Mouse (Mus musculus): ENCODE measurements at regions not wholly inside any gene's neighbourhood (a gene's known extent, or its start where the extent isn't known, plus 50 kb on each side); places are given as distances from the start of the nearest gene placed in this dataset.

DNA sequence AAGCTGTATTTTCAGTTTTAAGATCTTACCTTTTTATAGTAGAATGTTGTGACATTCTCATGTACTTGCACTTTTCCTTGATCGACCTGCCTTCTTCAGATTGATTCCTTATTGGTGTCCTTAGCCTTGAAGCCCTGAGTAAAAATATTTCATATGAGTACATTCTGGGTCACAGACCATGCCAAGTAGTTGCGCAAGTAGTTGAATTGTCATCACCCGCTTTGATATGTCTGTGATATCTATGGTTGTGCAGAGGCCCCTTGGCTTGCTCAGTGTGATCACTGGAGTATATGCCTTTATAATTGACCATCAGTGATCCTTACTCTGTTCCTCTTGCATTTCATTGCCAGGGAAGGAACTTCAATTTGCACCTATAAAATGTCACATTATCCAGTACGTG, 131.1 kb upstream of the Reg3g start:
- TF ChIP-seq CTCF (IDR thresholded peaks at IDR 0.05; ENCODE audit: extremely low read depth, insufficient read depth, low read length), result no peak
- no peak for TF ChIP-seq POLR2A (IDR thresholded peaks at IDR 0.05; ENCODE audit: extremely low read depth, insufficient read depth, low read length)
